Mouse (Mus musculus) urinary bladder, adult 18-20 months (tissue): ENCODE results near the gene Btn2a2.

ENCODE experiments used
- DNase-seq, 2 experiments: peaks; one replicate each; pipeline ENCODE4 v3.0.0; 2022; ENCODE audit warnings: low spot score in 2 of 2, mixed read lengths in 2 of 2

Gene Btn2a2

DNA sequence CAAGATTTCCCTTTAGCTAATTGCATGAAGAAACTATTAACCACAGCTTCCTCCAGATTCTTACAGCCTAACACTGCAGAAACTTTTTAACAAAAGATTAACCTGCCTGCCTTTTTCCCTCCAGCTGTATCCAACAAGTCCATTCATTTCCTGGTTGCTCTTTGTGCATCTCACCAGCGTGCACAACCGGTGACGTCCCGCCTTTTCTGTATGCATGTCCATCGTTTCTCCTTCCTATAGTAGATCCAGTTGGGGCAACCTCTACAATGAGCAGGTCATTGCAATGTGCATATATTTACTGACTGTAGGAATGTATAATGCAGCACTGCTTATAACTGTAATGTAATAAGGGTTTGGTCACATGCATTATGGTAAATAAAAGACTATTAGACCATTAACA is 35.3 kb upstream of the Btn2a2 start:
- no peak for DNase-seq

DNA sequence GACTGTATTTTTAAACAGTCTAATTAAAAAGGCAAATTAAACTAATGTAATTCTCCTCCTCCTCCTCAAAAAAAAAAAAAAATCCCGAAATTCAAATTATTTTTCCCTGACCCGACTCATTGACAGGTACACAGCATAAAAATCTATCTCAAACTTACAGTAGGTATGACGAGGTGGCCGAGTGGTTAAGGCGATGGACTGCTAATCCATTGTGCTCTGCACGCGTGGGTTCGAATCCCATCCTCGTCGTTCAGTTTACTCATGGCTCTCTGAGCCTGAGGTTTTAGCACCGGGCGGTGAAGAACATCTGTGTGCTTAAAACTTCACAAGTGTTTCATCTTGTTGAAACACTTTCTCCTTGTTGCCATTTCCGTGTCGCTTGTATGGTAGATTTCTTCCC is 33.0 kb upstream of the Btn2a2 start:
- DNase-seq = peak; percentile 55 to 58

DNA sequence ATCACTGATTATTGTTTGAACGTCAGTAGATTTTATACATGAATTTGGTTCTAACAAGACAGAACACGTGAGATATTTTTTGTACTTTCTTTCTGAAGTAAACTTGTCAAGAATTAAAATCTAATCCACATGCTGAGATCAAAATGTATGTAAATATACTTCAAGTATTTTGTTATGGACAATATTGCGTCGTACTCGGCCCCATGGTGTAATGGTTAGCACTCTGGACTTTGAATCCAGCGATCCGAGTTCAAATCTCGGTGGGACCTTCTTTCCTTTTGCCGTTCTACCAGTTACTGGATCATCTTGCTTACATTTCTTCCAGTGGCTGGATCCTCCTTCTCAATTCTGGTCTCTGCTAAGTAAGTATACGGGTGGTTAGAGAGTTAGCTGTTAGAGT is 30.8 kb upstream of the Btn2a2 start:
- peak; percentile 58 to 66 for DNase-seq

DNA sequence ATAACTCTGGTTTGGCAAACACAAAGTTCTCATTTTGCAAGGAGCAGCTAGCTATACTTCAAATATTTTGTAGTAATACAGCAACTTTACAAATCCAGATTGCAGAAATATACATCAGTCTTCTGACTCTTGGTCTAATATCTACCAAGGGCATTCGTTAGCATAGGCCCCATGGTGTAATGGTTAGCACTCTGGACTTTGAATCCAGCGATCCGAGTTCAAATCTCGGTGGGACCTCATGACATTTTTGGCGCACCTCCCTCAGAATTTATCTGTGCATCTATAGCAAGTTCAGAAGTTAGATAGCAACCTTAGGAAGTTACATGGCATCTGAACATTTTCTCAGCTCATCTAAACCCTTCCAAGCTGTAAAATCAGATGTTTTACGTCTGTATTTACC is 30.2 kb upstream of the Btn2a2 start:
- DNase-seq = peak in 1 of 2 experiments; percentile 65

DNA sequence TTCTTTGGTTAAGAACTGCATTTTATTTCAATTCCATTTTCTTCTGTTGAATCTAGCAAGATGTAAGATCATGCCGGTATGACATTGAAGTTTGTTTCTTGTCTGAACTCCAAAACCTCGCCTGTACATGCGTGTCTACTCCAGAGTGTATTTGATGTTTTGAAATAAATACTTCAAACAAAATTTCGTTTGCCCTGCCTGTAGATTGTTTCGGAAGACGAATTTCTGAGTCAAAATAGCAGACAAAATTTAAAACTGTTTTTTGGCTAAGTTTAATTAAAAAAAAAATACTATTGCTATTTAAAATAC is 29.6 kb upstream of the Btn2a2 start:
- DNase-seq = no peak

DNA sequence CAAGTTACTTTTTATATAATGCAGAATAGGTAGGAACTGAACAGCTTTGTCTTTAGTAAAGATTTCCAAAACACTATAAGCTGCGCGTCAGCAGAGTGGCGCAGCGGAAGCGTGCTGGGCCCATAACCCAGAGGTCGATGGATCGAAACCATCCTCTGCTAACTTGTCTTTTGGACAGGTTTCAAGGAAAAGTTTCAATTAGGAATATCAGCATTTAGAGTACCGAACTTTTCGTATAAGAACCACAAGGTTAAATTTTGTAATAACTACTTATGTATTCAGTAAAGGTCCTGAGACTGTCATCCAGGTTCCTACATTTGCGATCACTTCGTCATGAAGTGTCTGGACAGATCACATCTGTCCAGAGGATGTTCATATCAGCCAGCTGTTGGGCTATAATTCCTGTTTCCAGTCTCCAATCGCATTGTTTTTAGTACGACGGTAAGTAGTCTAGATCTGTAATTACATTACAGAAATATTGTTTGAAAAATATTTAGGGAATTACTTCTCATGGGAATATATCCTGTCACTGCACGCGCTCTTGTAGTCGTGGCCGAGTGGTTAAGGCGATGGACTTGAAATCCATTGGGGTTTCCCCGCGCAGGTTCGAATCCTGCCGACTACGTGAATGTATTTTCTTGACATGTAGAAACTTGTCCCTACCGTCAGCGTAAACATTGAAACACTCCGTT is 29.1 kb upstream of the Btn2a2 start:
- DNase-seq = peak; percentile 82 to 83

DNA sequence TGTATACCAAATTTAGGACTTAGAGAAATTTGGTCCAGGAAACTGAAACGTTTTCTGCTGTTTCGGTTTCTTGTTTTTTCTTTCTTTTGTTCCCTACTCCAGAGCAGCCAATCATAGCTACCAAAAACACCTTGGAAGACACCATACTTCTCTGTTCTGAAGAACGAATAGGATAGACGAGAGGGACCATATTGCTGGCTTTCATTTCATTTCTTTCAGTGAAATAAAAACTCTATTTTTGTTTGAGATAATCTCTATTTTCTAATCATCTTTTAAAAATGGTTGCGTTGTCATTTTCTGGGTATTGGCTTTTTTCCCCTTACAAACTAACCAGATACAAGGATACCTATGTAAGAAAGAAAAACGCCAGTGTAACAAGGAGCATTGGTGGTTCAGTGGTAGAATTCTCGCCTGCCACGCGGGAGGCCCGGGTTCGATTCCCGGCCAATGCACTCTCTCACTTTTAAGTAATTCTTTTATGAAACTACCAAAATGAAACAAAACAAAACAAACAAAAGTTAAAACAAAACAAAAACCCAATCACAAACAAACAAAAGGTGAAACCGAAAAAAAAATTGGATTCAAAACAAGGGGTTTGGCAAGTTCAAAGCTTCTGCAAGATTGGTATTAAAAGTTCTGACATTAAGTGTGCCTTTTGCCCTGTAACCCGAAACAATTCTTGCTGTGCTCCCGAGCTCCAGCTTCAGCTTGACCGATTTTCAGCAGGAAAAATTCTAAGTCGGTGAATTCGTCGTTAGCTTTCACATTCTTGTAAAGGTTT is 28.4 kb upstream of the Btn2a2 start:
- peak; percentile 60 to 62 for DNase-seq

GRCm38 (mm10) chr13:23515826-23516620 is 27.4 kb upstream of the Btn2a2 start:
- DNase-seq = no peak

DNA sequence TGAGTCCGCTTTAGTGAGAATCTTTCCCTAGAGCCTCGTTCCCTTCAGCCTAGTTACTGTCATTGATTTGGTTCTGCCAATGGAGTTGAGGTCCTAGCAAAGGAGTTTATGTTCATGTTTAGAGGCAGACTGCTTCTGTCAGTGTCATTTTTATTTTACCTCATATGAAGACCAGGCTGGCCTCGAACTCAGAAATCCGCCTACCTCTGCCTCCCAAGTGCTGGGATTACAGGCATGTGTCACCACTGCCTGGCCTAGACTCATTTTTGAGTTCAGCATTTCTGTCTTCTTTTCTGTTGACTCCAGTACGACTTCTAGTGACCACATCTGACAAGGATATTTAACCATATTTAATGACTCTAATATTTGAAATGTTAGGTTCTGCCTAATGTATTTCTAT is 26.6 kb upstream of the Btn2a2 start:
- no peak for DNase-seq

DNA sequence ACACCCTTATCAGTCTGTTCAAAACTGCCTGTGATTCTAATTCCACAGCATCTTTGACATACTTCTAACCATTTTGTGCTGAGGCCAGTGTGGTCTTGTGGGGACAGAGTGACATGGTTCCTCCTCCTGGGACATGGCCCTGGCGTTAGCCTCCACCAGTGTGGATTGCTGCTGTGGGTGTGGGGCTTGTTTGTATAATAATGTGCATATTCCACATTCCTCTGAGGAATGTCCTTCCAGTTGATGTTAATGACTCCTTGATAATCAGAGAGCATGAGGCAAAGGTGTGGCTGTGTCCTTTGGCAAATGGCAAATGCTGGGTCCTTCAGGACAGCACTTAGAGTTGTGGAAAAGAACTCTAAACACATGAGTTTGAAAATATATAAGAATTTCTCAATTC is 24.9 kb upstream of the Btn2a2 start:
- DNase-seq = no peak

- DNase-seq = no peak
These were observed 21.5 kb upstream of the Btn2a2 start for GRCm38 (mm10) chr13:23510127-23510526.

GRCm38 (mm10) chr13:23506819-23507515 is 18.3 kb upstream of the Btn2a2 start:
- DNase-seq = no peak

- DNase-seq = no peak
These were observed 17.7 kb upstream of the Btn2a2 start for GRCm38 (mm10) chr13:23506351-23506750.

DNA sequence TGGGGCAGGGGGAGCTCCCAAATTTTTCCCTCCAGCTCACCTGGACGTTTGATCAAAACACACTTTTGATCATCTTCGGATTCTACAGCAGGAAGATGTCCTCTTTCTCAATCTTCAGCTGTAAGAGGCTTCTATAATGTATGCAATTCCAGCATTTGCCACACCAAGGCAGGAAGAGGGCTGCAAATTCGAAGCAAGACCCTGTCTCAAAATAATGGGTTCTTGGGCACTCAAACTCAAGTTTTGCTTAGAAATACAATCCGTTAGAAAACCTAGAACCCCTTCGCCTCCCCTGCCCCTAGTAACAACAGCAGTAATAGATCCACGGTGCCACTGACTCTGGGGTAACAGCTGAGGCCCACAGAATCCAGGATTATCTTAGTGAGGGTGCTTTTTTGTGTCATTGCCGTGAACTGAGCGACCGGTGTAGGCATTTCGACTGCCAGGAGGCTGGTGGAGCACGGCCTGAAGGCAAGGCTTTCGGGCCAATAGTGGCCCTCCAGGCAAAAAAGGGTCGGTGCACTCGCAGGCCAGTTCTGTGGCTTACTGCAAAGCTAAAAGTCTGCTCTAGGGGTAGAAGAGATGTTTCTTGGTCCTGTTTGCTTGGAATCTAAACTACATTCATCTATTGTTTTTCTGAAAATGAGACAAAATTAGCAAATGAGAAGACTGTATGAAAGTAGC is 17.1 kb upstream of the Btn2a2 start:
- no peak for DNase-seq

DNA sequence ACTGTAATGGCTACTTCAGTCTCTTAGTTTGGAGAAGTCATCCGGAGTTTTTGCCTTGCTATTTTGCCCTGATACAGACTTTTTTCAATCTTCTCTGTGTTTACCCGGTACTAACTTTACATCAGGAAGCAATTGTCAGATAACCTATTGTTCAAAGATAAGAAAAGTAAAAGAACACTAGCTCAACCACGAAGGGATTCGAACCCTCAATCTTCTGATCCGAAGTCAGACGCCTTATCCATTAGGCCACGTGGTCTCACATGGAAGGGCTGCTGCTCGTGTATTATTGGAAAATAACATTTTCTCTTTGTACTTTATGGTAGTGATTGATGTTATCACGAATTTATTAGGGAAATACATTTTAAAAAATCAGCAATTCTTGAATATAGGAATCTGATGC is 15.1 kb upstream of the Btn2a2 start:
- DNase-seq = no peak

DNA sequence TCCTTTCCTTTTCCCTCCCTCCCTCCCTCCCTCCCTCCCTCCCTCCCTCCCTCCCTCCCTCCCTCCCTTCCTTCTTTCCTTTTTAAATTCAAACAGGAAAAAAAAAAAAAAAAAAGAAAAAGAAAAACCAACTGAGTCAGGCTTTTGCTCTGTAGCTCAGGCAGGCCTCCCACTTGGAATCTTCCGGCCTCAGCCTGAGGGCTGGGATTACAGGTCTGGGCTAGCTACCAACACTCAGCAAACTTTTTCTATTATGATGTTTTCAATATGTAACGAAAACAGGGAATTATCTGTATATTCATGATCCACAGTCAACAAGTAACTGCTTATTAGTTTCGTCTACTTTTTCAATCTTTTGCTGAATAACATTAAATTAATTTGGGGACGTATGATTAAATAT is 14.3 kb upstream of the Btn2a2 start:
- no peak for DNase-seq

- no peak for DNase-seq
These were observed 13.4 kb upstream of the Btn2a2 start for GRCm38 (mm10) chr13:23502031-23502567.

DNA sequence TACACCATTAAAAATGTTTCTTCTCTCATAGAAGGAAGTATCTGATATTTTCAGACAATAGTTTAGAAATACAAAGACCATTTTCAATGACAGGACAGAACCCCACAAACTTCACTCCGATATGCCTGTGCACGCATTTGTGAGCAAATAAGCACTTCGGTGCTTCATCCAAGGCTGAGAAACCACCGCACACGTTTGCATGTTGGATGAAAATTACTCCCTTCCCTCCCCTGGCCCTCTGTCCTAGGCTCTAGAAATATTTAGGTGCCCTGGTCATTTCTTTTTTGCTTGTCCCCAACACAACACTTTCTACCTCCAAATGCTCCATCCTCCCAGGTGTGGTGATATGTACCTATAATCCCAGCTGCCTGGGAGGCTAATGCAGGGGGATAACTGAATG is 12.9 kb upstream of the Btn2a2 start:
- no peak for DNase-seq

DNA sequence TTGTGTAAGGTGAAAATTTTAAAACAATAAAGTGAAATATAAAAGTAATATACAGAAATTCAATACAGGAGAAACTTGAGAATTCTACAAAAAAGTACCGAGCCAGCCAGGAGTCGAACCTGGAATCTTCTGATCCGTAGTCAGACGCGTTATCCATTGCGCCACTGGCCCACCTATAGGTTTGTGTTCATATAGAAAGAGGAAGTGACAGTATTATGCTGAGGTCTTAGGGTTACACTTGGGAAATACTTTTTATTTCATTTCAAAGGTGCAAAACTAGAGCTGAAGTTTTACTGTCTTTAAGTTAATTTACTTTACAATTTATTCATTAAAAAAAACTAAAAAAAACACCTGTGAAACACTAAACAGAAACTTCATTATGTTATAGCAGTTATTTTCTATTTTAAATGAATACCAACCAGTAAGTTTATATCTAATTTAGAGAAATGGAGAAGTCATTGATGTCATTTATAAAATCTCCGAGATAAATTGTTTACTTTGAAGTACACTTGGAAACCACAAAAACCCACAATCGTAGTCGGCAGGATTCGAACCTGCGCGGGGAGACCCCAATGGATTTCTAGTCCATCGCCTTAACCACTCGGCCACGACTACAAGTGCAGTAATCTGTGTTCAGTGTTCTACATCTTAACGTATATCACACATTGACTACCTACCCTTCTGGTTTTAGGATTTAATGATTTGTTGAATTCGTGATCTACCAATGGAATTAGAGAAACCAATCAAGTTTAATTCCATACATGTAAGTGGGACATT is 12.0 kb upstream of the Btn2a2 start:
- no peak for DNase-seq

GRCm38 (mm10) chr13:23499943-23500342 is 11.3 kb upstream of the Btn2a2 start:
- DNase-seq = no peak

DNA sequence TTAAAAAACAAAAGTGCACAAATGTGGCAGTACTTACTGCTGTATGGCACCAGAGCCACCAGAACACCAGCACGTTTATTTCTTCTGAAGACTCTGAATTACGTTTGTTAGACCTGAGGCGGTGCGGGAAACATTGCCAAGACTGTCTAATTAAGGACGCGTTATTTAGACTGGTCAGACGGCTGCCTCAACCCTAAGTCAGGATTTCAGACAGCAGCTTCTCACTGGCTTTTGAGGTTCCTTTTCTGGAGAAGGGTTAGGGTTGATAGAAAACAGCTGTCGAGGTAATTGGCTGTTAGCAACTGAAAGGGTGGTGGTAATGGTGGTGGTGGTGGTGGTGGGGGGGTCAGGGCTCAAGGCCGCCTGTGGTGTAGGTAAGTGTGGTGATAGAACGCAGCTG is 10.0 kb upstream of the Btn2a2 start:
- DNase-seq = no peak
